ENCODE assay signal across 28 mouse cellular contexts in the genomic region with DNA sequence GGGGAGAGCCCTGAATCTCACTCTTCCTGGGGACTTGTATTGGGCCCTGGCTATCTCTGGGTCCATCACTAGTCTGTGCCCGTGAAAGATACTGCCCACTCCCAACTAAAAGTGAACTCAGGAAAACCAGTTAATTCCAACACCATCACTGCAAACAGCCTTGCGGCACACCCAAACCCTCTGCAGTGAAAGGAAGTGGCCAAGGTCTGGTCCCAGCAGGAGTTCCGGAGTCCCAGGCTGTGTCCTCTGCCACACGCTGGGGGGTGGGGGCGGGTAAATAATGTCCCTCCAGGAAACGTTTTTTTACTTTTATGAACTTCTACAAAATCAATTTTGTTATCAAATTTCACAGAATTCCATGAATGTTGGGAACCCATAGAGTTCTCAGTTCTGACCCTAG. TPM values are rescaled to one million over a fixed set of nuclear protein-coding genes. Genes with fewer than 3 reads are reported as not detected.
DNase-seq lines count a peak whose midpoint lies in the region; ATAC-seq and TF ChIP-seq lines count a peak whose summit lies in the region.
"Had no signal": no experiment of that assay in that cellular context is flagged by ENCODE, and none has a peak within 500 bp of the region (broad histone marks: within the 10 kb centered on the region; RNA-seq: fewer than 3 reads in every experiment).

No protein-coding gene starts in this region.

- H3K4me3 ChIP-seq in lung, embryonic 16.5 days (ENCODE audit: low read length) = no peak overlapping the region
- peak overlapping the region; percentile 75 for H3K4me3 ChIP-seq in E14TG2a.4 (replicated peaks; ENCODE audit: low read length)
- no peak overlapping the region for H3K4me3 ChIP-seq in kidney, adult 2 months (ENCODE audit: insufficient read depth, low read depth, low read length)
- no peak overlapping the region for H3K4me3 ChIP-seq in midbrain, postnatal 0 days (ENCODE audit: low read depth, low read length)
- H3K4me3 ChIP-seq: embryonic facial prominence, embryonic 10.5 days; embryonic facial prominence, embryonic 12.5 days; forebrain, embryonic 13.5 days; forebrain, embryonic 15.5 days had no signal

- TF ChIP-seq CTCF in E14TG2a.4 (conservative IDR thresholded peaks at IDR 0.05; ENCODE audit: low read length) = no peak
- no peak for TF ChIP-seq CTCF in kidney, adult 2 months (conservative IDR thresholded peaks at IDR 0.05; ENCODE audit: insufficient read depth, insufficient read length, low read depth, low read length)
- no peak for TF ChIP-seq CTCF in midbrain, postnatal 0 days (IDR thresholded peaks at IDR 0.05)

- H3K4me2 ChIP-seq in lung, embryonic 16.5 days (ENCODE audit: low read depth, low read length) = no peak overlapping the region
- H3K4me2 ChIP-seq in midbrain, postnatal 0 days (ENCODE audit: low read depth, low read length, poor library complexity, severe bottlenecking) = no peak overlapping the region
- H3K4me2 ChIP-seq: embryonic facial prominence, embryonic 12.5 days; forebrain, embryonic 13.5 days; forebrain, embryonic 15.5 days had no signal

- H3K9ac ChIP-seq in lung, embryonic 16.5 days (ENCODE audit: low read length) = no peak overlapping the region
- no peak overlapping the region for H3K9ac ChIP-seq in midbrain, postnatal 0 days (replicated peaks; ENCODE audit: low read length, poor library complexity, severe bottlenecking)
- H3K9ac ChIP-seq: embryonic facial prominence, embryonic 12.5 days; forebrain, embryonic 13.5 days; forebrain, embryonic 15.5 days; forebrain, postnatal 0 days had no signal

- no peaks in the 10 kb centered on the region for H3K4me1 ChIP-seq in lung, embryonic 16.5 days (replicated peaks; ENCODE audit: control insufficient read depth, insufficient read depth, low read length)
- peaks cover 97% of the 10 kb centered on the region for H3K4me1 ChIP-seq in E14TG2a.4 (replicated peaks; ENCODE audit: low read depth, low read length)
- no peaks in the 10 kb centered on the region for H3K4me1 ChIP-seq in kidney, adult 2 months (ENCODE audit: control insufficient read depth, insufficient read depth, low read length)
- H3K4me1 ChIP-seq in midbrain, postnatal 0 days (ENCODE audit: insufficient read depth, low read length) = no peaks in the 10 kb centered on the region
- H3K4me1 ChIP-seq: forebrain, embryonic 13.5 days; forebrain, embryonic 15.5 days had no signal

- no peaks in the 10 kb centered on the region for H3K9me3 ChIP-seq in lung, embryonic 16.5 days (ENCODE audit: control insufficient read depth, low read length)
- no peaks in the 10 kb centered on the region for H3K9me3 ChIP-seq in E14TG2a.4 (ENCODE audit: low read length)
- no peaks in the 10 kb centered on the region for H3K9me3 ChIP-seq in midbrain, postnatal 0 days (ENCODE audit: low read length)
- H3K9me3 ChIP-seq: embryonic facial prominence, embryonic 10.5 days; embryonic facial prominence, embryonic 12.5 days; forebrain, embryonic 13.5 days; forebrain, embryonic 15.5 days; G1E had no signal

- no peak for TF ChIP-seq POLR2A in kidney, adult 2 months (IDR thresholded peaks at IDR 0.05; ENCODE audit: low read depth, low read length)

- no peak for DNase-seq in lung, adult 18-20 months
- peak; percentile 81 for DNase-seq in ES-CJ7 (ENCODE audit: low read depth, low spot score)
- DNase-seq in R1 (ENCODE audit: low read depth, low spot score) = peak; percentile 81
- DNase-seq in thymus, postnatal 14 days = no peak
- no peak for DNase-seq in kidney, adult 2 months
- DNase-seq in midbrain, postnatal 0 days (ENCODE audit: low spot score) = no peak
- DNase-seq: adrenal gland, adult 8-10 months; adrenal gland, postnatal 14 days; adrenal gland, postnatal 36 days; B cell, adult 2 months; cerebellum, adult 11-12 months; cerebellum, adult 2 months; cerebellum, adult 9-10 months; cerebellum, postnatal 10 days; cerebellum, postnatal 25 days; forebrain, postnatal 0 days had no signal

- 0 out of 2 replicates have a peak, but pooled peaks cover 2% of the 10 kb centered on the region for H3K27me3 ChIP-seq in lung, embryonic 16.5 days (ENCODE audit: control insufficient read depth, insufficient read depth, low read depth, low read length)
- H3K27me3 ChIP-seq in E14TG2a.4 (ENCODE audit: insufficient read depth, low read length) = no peaks in the 10 kb centered on the region
- H3K27me3 ChIP-seq in kidney, adult 2 months (replicated peaks; ENCODE audit: control insufficient read depth, insufficient read depth, low read length) = no peaks in the 10 kb centered on the region
- no peaks in the 10 kb centered on the region for H3K27me3 ChIP-seq in midbrain, postnatal 0 days (ENCODE audit: insufficient read depth, low read length)
- H3K27me3 ChIP-seq: forebrain, embryonic 15.5 days; Patski had no signal

- ATAC-seq in lung, embryonic 16.5 days (ENCODE audit: low read depth) = peak; percentile 28; the same call in 1 of the 2 replicates
- ATAC-seq in midbrain, postnatal 0 days (ENCODE audit: low FRiP score) = no peak
- ATAC-seq: activated CD4-positive, CD25-positive, alpha-beta regulatory T cell, adult 4 months; CD4-positive, CD25-positive, alpha-beta regulatory T cell, adult 4 months; forebrain, embryonic 13.5 days; forebrain, embryonic 15.5 days; forebrain, postnatal 0 days; Patski had no signal

- no peaks in the 10 kb centered on the region for H3K36me3 ChIP-seq in lung, embryonic 16.5 days (ENCODE audit: control insufficient read depth, insufficient read depth, low read length)
- H3K36me3 ChIP-seq in E14TG2a.4 (ENCODE audit: insufficient read depth, low read length) = no peaks in the 10 kb centered on the region
- no peaks in the 10 kb centered on the region for H3K36me3 ChIP-seq in kidney, adult 2 months (ENCODE audit: control insufficient read depth, insufficient read depth, low read length)
- no peaks in the 10 kb centered on the region for H3K36me3 ChIP-seq in midbrain, postnatal 0 days (ENCODE audit: insufficient read depth, low read length)
- H3K36me3 ChIP-seq: embryonic facial prominence, embryonic 10.5 days; embryonic facial prominence, embryonic 12.5 days; forebrain, embryonic 15.5 days; G1E had no signal

- no peak overlapping the region for H3K27ac ChIP-seq in lung, embryonic 16.5 days (ENCODE audit: low read length)
- no peak overlapping the region for H3K27ac ChIP-seq in kidney, adult 2 months (ENCODE audit: insufficient read depth, low read depth, low read length)
- H3K27ac ChIP-seq in midbrain, postnatal 0 days (ENCODE audit: low read depth, low read length) = no peak overlapping the region
- H3K27ac ChIP-seq: embryonic facial prominence, embryonic 10.5 days; embryonic facial prominence, embryonic 12.5 days; forebrain, embryonic 13.5 days; forebrain, embryonic 15.5 days had no signal

- WGBS in lung, embryonic 16.5 days = 33% methylated on average over 6 of the region's 6 CpGs
- 56% methylated on average over 6 of the region's 6 CpGs for WGBS in kidney, adult 2 months
- 58% methylated on average over 6 of the region's 6 CpGs for WGBS in midbrain, postnatal 0 days

RNA-seq across cellular contexts. Expression of gene Grhl3, which starts 6.3 kb away (rescaled TPM):
- polyA plus RNA-seq in lung, embryonic 16.5 days (2015; fragmentation: Nextera tagmentation; extraction: Ambion mirVana) = 3.8 and 4.7 TPM in 2 replicates
- 0.28 and 0.49 TPM in 2 replicates for polyA plus RNA-seq in kidney, adult 2 months (2012; rRNA removed)
- total RNA-seq in midbrain, postnatal 0 days (2014; rRNA removed) = 1.6 and 2.7 TPM in 2 replicates
- polyA plus RNA-seq in midbrain, postnatal 0 days (2015; fragmentation: Nextera tagmentation; extraction: Ambion mirVana) = 1.5 and 1.7 TPM in 2 replicates
- total RNA-seq: adrenal gland, adult 18-20 months; adrenal gland, postnatal 36 days; CH12.LX; G1E had no signal
- polyA plus RNA-seq: activated CD4-positive, CD25-positive, alpha-beta regulatory T cell, adult 4 months; CD4-positive, CD25-positive, alpha-beta regulatory T cell, adult 4 months; G1E; Patski had no signal

Comparison
In these comparisons a context has a peak if more than half of its experiments do, and no peak if none do; other contexts are left out.
1. DNase-seq: peak in ES-CJ7 (single experiment) and R1 (single experiment); none in lung, adult 18-20 months (0 of 2), thymus, postnatal 14 days (single experiment), kidney, adult 2 months (single experiment) and midbrain, postnatal 0 days (single experiment).